Mouse (Mus musculus): ENCODE data around the gene Olfr875. TPM values are rescaled to one million over a fixed set of nuclear protein-coding genes. Genes with fewer than 3 reads are reported as not detected.

Gene Olfr875
- not detected for total RNA-seq (2023)

DNA sequence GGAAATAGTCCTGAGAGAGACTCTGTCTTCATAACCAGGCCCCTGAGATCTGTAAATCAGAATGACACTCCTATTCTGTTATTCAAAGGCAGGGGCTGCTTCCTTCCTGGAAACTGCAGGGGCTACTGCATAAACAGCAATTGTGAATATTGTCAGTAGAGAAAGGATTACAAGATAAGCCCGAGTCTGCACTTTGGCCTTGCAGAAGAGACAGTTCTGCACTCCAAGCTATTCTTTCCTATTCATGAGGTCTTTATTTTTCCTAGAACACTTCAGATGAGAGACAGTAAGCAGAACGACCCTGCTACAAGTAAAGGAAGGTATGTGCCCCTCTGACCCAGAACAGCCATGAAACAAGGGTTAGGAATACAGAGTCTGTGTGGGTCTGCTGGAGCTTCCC is at the start of gene Olfr875:
TSS of gene Olfr875 (plus strand) at position 99 of the 400 bp plus-strand sequence.

DNA sequence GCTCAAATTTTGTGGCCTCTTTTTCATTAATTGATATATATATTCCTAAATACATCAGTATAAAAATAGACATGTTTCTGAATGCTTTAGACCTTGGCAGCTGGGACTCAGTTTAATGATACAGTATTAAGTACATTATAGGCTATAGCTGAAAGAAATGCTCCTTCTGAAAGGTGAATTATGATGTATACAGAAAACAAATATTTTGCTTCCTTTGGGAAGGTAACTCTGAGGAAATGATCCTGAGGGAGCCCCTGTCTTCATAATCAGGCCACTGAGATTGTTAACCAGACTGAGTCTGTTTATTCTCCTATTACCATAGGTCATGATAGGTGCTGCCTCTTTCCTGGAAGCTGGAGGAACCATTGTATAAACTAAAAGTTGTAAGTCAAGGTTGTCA is 26.9 kb upstream of the Olfr875 start, which contains the start of gene Olfr874:
TSS of gene Olfr874 (plus strand) at position 301 of the 400 bp plus-strand sequence.

DNA sequence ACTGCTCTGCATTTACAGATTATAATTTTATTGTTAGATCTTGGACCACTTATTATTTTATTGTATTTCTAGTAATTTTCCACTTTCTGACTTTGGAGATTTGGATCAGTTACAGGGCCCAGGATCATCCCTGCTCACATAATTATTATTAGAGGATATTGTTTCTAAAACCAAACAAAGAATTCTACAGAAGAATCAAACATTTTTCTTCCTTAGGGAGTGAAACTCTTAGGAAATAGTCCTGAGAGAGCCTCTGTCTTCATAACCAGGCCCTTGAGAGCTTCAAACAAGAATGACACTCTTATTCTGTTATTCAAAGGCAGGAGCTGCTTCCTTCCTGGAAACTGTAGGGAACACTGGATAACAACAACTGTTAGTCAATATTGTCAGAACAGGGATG is 31.1 kb downstream of the Olfr875 start, which contains the start of gene Olfr876:
TSS of gene Olfr876 (plus strand) at position 301 of the 400 bp plus-strand sequence.

Other genes starting within 250 kb of the Olfr875 start
- 0.58 TPM for gene Esam, start 243.8 kb upstream of the Olfr875 start, total RNA-seq (2023)
- not detected for gene Vsig2, start 232.6 kb upstream of the Olfr875 start, total RNA-seq (2023)
- 0.37 TPM for gene Nrgn, start 219.0 kb upstream of the Olfr875 start, total RNA-seq (2023)
- 9.7 TPM for gene Siae, start 216.2 kb upstream of the Olfr875 start, total RNA-seq (2023)
- not detected for gene Spa17, start 158.1 kb upstream of the Olfr875 start, total RNA-seq (2023)
- 83.6 TPM for gene Tbrg1, start 114.5 kb upstream of the Olfr875 start, total RNA-seq (2023)
- gene Panx3, start 102.6 kb upstream of the Olfr875 start, total RNA-seq (2023), result not detected
- not detected for gene Olfr160, start 55.6 kb upstream of the Olfr875 start, total RNA-seq (2023)
- not detected for gene Olfr874, start 26.8 kb upstream of the Olfr875 start, total RNA-seq (2023)
- not detected for gene Olfr876, start 31.2 kb downstream of the Olfr875 start, total RNA-seq (2023)
- not detected for gene Olfr877, start 82.4 kb downstream of the Olfr875 start, total RNA-seq (2023)
- not detected for gene Olfr145, start 124.9 kb downstream of the Olfr875 start, total RNA-seq (2023)
- gene Olfr878, start 146.0 kb downstream of the Olfr875 start, total RNA-seq (2023), result not detected
- not detected for gene Olfr881, start 220.0 kb downstream of the Olfr875 start, total RNA-seq (2023)